Mouse (Mus musculus) induced T-regulatory cell, adult 2 months (primary cell): ENCODE results near the gene Pde4d.
"Not testable (repeated sequence)": the region's sequence is repeated elsewhere in the genome, so short reads cannot be mapped to it uniquely, and the experiment has no call there.

ENCODE experiments used
- DNase-seq: peaks from one replicate; pipeline ENCODE4 v3.0.0-alpha.2; 2012; ENCODE audit warnings: low read depth

The Pde4d gene

GRCm38 (mm10) chr13:108692883-108693550, 243.3 kb downstream of the Pde4d start:
- DNase-seq, result no peak

- DNase-seq, result no peak
These were observed 255.7 kb downstream of the Pde4d start for GRCm38 (mm10) chr13:108705441-108705840.

GRCm38 (mm10) chr13:108714032-108714431, 264.3 kb downstream of the Pde4d start:
- DNase-seq, result no peak

- DNase-seq, result no peak
These were observed 265.3 kb downstream of the Pde4d start for GRCm38 (mm10) chr13:108715029-108715428.

- DNase-seq, result peak; percentile 7
These were observed 272.5 kb downstream of the Pde4d start for GRCm38 (mm10) chr13:108722234-108722633.

GRCm38 (mm10) chr13:108734356-108734755, 284.6 kb downstream of the Pde4d start:
- not testable (repeated sequence) for DNase-seq

GRCm38 (mm10) chr13:108751155-108751840, 301.6 kb downstream of the Pde4d start:
- DNase-seq, result no peak

GRCm38 (mm10) chr13:108757477-108757876, 307.7 kb downstream of the Pde4d start:
- no peak for DNase-seq

GRCm38 (mm10) chr13:108758331-108758730, 308.6 kb downstream of the Pde4d start:
- DNase-seq, result no peak

GRCm38 (mm10) chr13:108759140-108759539, 309.4 kb downstream of the Pde4d start:
- DNase-seq, result no peak

- DNase-seq, result peak; percentile 6
These were observed 313.5 kb downstream of the Pde4d start for GRCm38 (mm10) chr13:108763295-108763694.

GRCm38 (mm10) chr13:108766020-108766727, 316.4 kb downstream of the Pde4d start:
- DNase-seq, result no peak

GRCm38 (mm10) chr13:108769465-108770056, 319.8 kb downstream of the Pde4d start:
- DNase-seq, result no peak

- DNase-seq, result no peak
These were observed 322.6 kb downstream of the Pde4d start for GRCm38 (mm10) chr13:108772386-108772785.

GRCm38 (mm10) chr13:108774981-108775380, 325.2 kb downstream of the Pde4d start:
- DNase-seq, result no peak

GRCm38 (mm10) chr13:108775882-108776281, 326.1 kb downstream of the Pde4d start:
- DNase-seq, result no peak

GRCm38 (mm10) chr13:108797620-108798019, 347.9 kb downstream of the Pde4d start:
- DNase-seq, result not testable (repeated sequence)

- DNase-seq, result no peak
These were observed 359.4 kb downstream of the Pde4d start for GRCm38 (mm10) chr13:108809191-108809590.

- peak; percentile 10 for DNase-seq
These were observed 363.2 kb downstream of the Pde4d start for GRCm38 (mm10) chr13:108812956-108813355.

- no peak for DNase-seq
These were observed 370.2 kb downstream of the Pde4d start for GRCm38 (mm10) chr13:108819846-108820408.

- no peak for DNase-seq
These were observed 370.7 kb downstream of the Pde4d start for GRCm38 (mm10) chr13:108820487-108820886.

- DNase-seq, result no peak
These were observed 371.5 kb downstream of the Pde4d start for GRCm38 (mm10) chr13:108821270-108821669.
